Mouse (Mus musculus) embryonic facial prominence, embryonic 10.5 days (tissue): ENCODE measurements around the gene Llcfc1. TPM values are rescaled to one million over a fixed set of nuclear protein-coding genes. Genes with fewer than 3 reads are reported as not detected.

Experiments used
- DNase-seq: peaks from one replicate; pipeline ENCODE4 v3.0.0-alpha.2; 2017; ENCODE audit warnings: low spot score
- H3K27ac ChIP-seq: fragments of 300-500 bp; sonication (generic); replicated peaks from 2 replicates; pipeline ENCODE4 v1.5.1; 2016; ENCODE audit warnings: mild to moderate bottlenecking
- H3K27me3 ChIP-seq: fragments of 300-500 bp; sonication (generic); replicated peaks from 2 replicates; pipeline ENCODE4 v1.6.1; 2016; ENCODE audit warnings: low read depth, mild to moderate bottlenecking; ENCODE audit not compliant: poor library complexity, severe bottlenecking
- H3K36me3 ChIP-seq: fragments of 300-500 bp; sonication (generic); replicated peaks from 2 replicates; pipeline ENCODE4 v1.6.1; 2016; ENCODE audit warnings: mild to moderate bottlenecking, moderate library complexity
- H3K4me1 ChIP-seq: fragments of 300-500 bp; sonication (generic); 2 replicates; pipeline ENCODE4 v1.6.1; 2016
- H3K4me3 ChIP-seq: fragments of 300-500 bp; sonication (generic); 2 replicates; pipeline ENCODE4 v1.5.1; 2016; ENCODE audit warnings: mild to moderate bottlenecking, moderate library complexity
- H3K9me3 ChIP-seq: fragments of 300-500 bp; sonication (generic); 2 replicates; pipeline ENCODE4 v1.6.1; 2016; ENCODE audit warnings: mild to moderate bottlenecking
- WGBS: fragments of 180-500 bp; shearing (Covaris S2); methylation state at CpG from one replicate; pipeline ENCODE4 v1.1.7; 2016; 5-methylcytosine and 5-hydroxymethylcytosine counted together
- polyA plus RNA-seq: library from polyadenylated mRNA; unstranded; fragments of >200 nt; fragmentation: Nextera tagmentation; extraction: Ambion mirVana; gene quantifications from 2 replicates; pipeline ENCODE4 v1.2.1, GENCODE M21; 2016

The Llcfc1 gene
- polyA plus RNA-seq, 1 experiment from 2014 or later, result not detected

- Histone ChIP-seq H3K36me3 (no peaks in the 10 kb centered on the region), H3K9me3 (no peaks in the 10 kb centered on the region), H3K4me1 (no peaks in the 10 kb centered on the region), H3K27me3 (no peaks in the 10 kb centered on the region), H3K4me3 (no peak overlapping the region), H3K27ac (no peak overlapping the region)
- no peak for DNase-seq
- WGBS, result 95% methylated on average over 2 of the region's 2 CpGs
These were observed 37.2 kb downstream of the Llcfc1 start for GRCm38 (mm10) chr6:41721430-41721829.

- H3K4me1 ChIP-seq, result no peaks in the 10 kb centered on the region
- no peaks in the 10 kb centered on the region for H3K27me3 ChIP-seq
- H3K36me3 ChIP-seq, result no peaks in the 10 kb centered on the region
- H3K27ac ChIP-seq, result no peak overlapping the region
- no peak for DNase-seq
- no peak overlapping the region for H3K4me3 ChIP-seq
- H3K9me3 ChIP-seq, result no peaks in the 10 kb centered on the region
- WGBS, result 79% methylated on average over 1 of the region's 1 CpGs
These were observed 43.9 kb downstream of the Llcfc1 start for GRCm38 (mm10) chr6:41727989-41728609.

- Histone ChIP-seq H3K27me3 (no peaks in the 10 kb centered on the region), H3K4me3 (no peak overlapping the region), H3K36me3 (no peaks in the 10 kb centered on the region), H3K27ac (no peak overlapping the region), H3K4me1 (no peaks in the 10 kb centered on the region), H3K9me3 (no peaks in the 10 kb centered on the region)
- WGBS, result 90% methylated on average over 5 of the region's 5 CpGs
- no peak for DNase-seq
These were observed 50.7 kb downstream of the Llcfc1 start for GRCm38 (mm10) chr6:41734719-41735470.

Other genes with a start within 250 kb of the Llcfc1 start
- gene Gm10334, start 238.3 kb upstream of the Llcfc1 start, polyA plus RNA-seq, result not detected in 2 replicates
- gene Prss1, start 225.5 kb upstream of the Llcfc1 start, polyA plus RNA-seq, result not detected in 2 replicates
- not detected in 2 replicates for gene Prss2, start 162.6 kb upstream of the Llcfc1 start, polyA plus RNA-seq
- gene Ephb6, start 78.9 kb upstream of the Llcfc1 start, polyA plus RNA-seq, result 16.8 and 18.3 TPM in 2 replicates
- 0.36 and 0.45 TPM in 2 replicates for gene Trpv6, start 48.0 kb upstream of the Llcfc1 start, polyA plus RNA-seq
- not detected in 2 replicates for gene Trpv5, start 3.7 kb upstream of the Llcfc1 start, polyA plus RNA-seq
- gene Kel, start 19.9 kb downstream of the Llcfc1 start, polyA plus RNA-seq, result 5.8 and 6.2 TPM in 2 replicates
- gene Olfr459, start 90.7 kb downstream of the Llcfc1 start, polyA plus RNA-seq, result not detected in 2 replicates
- not detected in 2 replicates for gene Pip, start 163.1 kb downstream of the Llcfc1 start, polyA plus RNA-seq
- not detected in 2 replicates for gene Sval2, start 168.6 kb downstream of the Llcfc1 start, polyA plus RNA-seq